Mouse (Mus musculus): ENCODE measurements around the gene Gm21887.
A peak's percentile ranks its signal among the peaks of the same experiment; 100 is the strongest.
"Not testable (repeated sequence)": the region's sequence is repeated elsewhere in the genome, so short reads cannot be mapped to it uniquely, and the experiment has no call there.

Gm21887 gene

GRCm38 (mm10) chrX:170011529-170011879, 2.0 kb downstream of the Gm21887 start:
- not testable (repeated sequence) for DNase-seq (ENCODE audit: low spot score in 2 of 2)

GRCm38 (mm10) chrX:170013421-170013820, 4.0 kb downstream of the Gm21887 start:
- not testable (repeated sequence) for DNase-seq (ENCODE audit: low spot score in 2 of 2)

DNA sequence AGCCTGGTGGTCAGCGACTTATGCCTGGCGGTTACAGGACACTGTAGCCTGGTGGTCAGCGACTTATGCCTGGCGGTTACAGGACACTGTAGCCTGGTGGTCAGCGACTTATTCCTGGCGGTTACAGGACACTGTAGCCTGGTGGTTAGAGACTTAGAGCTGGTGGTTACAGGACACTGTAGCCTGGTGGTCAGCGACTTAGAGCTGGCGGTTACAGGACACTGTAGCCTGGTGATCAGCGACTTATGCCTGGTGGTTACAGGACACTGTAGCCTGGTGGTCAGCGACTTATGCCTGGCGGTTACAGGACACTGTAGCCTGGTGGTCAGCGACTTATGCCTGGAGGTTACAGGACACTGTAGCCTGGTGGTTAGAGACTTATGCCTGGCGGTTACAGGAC, 4.6 kb downstream of the Gm21887 start:
- not testable (repeated sequence) for DNase-seq (ENCODE audit: low spot score in 2 of 2)

DNA sequence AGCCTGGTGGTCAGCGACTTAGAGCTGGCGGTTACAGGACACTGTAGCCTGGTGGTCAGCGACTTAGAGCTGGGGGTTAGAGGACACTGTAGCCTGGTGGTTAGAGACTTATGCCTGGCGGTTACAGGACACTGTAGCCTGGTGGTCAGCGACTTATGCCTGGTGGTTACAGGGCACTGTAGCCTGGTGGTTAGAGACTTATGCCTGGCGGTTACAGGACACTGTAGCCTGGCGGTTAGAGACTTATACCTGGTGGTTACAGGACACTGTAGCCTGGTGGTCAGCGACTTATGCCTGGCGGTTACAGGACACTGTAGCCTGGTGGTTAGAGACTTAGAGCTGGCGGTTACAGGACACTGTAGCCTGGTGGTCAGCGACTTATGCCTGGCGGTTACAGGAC, 6.4 kb downstream of the Gm21887 start:
- DNase-seq (ENCODE audit: low spot score in 2 of 2), result not testable (repeated sequence)

- DNase-seq (ENCODE audit: low spot score in 2 of 2), result peak in 1 of 2 experiments; percentile 78
Measured at GRCm38 (mm10) chrX:170017333-170018245, 8.1 kb downstream of the Gm21887 start.

DNA sequence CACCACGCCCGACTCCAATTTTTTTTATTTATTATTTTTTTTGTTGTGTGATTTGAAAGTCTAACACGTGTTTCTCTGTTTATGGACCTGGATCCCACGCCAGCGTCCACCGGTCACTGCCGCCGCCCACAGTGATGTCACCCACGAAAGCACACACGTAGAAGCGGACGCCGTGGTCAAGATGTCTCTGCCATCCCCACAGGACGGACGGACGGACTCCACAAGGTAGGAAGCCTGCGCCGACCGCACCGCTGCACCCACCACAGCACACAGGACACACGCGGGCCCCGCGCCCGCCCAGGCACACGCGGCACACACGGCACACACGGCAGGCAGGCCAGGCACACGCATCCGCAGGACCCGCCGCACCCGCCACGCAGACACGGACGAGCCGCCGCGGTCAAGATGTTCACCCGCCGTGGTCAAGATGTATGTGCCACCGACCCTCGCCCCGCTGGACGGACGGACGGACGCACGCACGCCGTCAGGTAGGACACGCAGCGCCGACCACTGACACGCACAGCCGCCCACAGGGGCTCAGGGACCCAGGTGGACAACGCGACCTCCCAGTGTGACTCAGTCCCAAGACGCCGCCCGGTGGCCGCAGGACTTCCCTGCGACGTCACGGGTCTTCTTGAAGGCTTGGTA, 9.2 kb downstream of the Gm21887 start:
- DNase-seq (ENCODE audit: low spot score in 2 of 2), result peak in 1 of 2 experiments; percentile 75

GRCm38 (mm10) chrX:170019219-170019953, 9.9 kb downstream of the Gm21887 start:
- DNase-seq (ENCODE audit: low spot score in 2 of 2), result not testable (repeated sequence)

DNA sequence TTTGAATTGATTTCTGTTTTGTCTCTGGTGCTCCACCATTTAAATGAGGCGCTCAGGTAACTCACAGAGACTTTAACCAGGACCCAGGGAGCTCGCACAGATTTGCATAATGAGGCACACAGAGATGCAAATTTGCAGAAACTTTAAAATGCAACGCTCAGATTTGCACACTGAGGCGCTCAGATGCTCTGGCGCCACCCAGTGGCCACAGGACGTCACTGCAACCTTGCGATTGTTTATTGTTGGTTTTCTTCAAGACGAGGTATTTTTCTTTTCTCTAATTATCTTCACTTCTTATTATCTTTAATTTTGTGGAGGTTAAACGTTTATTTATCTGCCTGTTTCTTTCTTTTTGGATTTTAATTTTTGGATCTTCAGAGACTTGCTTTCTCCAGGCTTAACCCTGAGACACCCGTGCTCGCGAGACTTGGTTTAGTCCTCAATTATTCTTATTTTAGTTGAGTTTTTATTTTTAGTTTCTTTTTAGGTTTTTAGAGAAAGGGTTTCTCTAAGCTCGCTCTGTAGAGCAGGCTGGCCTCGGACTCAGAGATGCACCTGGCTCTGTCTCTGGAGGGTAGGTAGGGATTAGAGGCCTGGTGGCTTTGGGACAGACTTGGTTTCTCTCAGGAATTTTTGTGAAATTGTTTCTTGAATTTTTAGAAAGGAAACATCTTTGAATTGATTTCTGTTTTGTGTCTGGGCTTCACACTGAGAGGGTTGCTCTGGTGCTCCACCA, 10.7 kb downstream of the Gm21887 start:
- peak; percentile 86 to 92 for DNase-seq (ENCODE audit: low spot score in 2 of 2)

DNA sequence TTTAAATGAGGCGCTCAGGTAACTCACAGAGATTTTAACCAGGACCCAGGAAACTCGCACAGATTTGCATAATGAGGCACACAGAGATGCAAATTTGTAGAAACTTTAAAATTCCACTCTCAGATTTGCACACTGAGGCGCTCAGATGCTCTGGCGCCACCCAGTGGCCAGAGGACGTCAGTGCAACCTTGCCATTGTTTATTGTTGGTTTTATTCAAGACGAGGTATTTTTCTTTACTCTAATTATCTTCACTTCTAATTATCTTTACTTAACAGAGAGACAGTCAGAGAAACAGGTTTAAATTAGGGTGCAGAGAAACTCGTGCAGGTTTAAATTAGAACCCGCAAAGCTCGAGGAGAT, 11.2 kb downstream of the Gm21887 start:
- DNase-seq (ENCODE audit: low spot score in 2 of 2), result not testable (repeated sequence)

DNA sequence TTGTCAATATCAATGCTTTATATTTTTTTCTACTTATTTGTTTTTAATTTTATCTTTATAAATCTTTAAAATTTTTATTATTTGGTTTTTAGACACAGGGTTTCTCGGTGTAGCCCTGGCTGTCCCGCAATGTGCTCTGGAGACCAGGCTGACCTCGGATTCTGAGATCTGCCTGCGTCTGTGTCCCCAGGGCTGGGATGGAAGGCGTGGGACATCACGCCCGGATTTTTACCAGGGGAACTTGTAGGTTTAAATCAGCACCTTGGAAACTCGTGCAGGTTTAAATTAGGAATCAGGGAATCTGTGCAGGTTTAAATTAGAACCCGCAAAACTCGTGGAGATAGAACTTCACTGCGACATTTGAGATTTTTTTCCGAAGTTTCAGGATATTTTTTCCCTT, 11.7 kb downstream of the Gm21887 start:
- not testable (repeated sequence) for DNase-seq (ENCODE audit: low spot score in 2 of 2)

DNA sequence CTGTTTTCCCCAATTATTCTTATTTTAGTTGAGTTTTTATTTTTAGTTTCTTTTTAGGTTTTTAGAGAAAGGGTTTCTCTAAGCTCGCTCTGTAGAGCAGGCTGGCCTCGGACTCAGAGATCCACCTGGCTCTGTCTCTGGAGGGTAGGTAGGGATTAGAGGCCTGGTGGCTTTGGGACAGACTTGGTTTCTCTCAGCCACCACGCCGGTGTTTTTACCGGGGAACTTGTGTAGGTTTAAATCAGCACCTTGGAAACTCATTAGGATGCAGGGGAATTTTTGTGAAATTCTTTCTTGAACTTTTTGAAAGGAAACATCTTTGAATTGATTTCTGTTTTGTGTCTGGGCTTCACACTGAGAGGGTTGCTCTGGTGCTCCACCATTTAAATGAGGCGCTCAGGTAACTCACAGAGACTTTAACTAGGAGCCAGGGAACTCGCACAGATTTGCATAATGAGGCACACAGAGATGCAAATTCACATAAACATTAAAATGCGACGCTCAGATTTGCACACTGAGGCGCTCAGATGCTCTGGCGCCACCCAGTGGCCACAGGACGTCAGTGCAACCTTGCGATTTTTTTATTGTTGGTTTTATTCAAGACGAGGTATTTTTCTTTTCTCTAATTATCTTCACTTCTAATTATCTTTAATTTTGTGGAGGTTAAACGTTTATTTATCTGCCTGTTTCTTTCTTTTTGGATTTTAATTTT, 12.4 kb downstream of the Gm21887 start:
- not testable (repeated sequence) for DNase-seq (ENCODE audit: low spot score in 2 of 2)
